Comparison of ENCODE assay signal across 14 mouse cellular contexts in genomic region chr8:95885271-95885841, GRCm38 (mm10). TPM values are rescaled to one million over a fixed set of nuclear protein-coding genes. Genes with fewer than 3 reads are reported as not detected.
A peak's percentile ranks its signal among the peaks of the same experiment; 100 is the strongest.
DNase-seq lines count a peak whose midpoint lies in the region; ATAC-seq and TF ChIP-seq lines count a peak whose summit lies in the region.
"Had no signal": no experiment of that assay in that cellular context is flagged by ENCODE, and none has a peak within 500 bp of the region (broad histone marks: within the 10 kb centered on the region; RNA-seq: fewer than 3 reads in every experiment).

No protein-coding gene starts in this region.

- no peaks in the 10 kb centered on the region for H3K36me3 ChIP-seq in heart, embryonic 14.5 days (ENCODE audit: control insufficient read depth, insufficient read depth, low read length)
- H3K36me3 ChIP-seq in C2C12 (ENCODE audit: control insufficient read depth, insufficient read depth) = no peaks in the 10 kb centered on the region
- no peaks in the 10 kb centered on the region for H3K36me3 ChIP-seq in liver, embryonic 16.5 days (ENCODE audit: control insufficient read depth, insufficient read depth)
- no peaks in the 10 kb centered on the region for H3K36me3 ChIP-seq in midbrain, embryonic 16.5 days (ENCODE audit: control insufficient read depth, insufficient read depth, low read length)
- H3K36me3 ChIP-seq: limb, embryonic 15.5 days had no signal

- ATAC-seq in heart, embryonic 14.5 days (ENCODE audit: insufficient number of reproducible peaks, insufficient read depth, low FRiP score, low read depth) = no peak
- ATAC-seq in liver, embryonic 16.5 days (ENCODE audit: low read depth) = no peak
- ATAC-seq in midbrain, embryonic 16.5 days = no peak
- ATAC-seq: forebrain, embryonic 16.5 days had no signal

- no peak overlapping the region for H3K27ac ChIP-seq in heart, embryonic 14.5 days (replicated peaks in 1 of 2; ENCODE audit: control insufficient read depth in 1 of 2, insufficient read depth in 1 of 2, low read depth in 2 of 2, low read length in 2 of 2)
- peak overlapping the region; percentile 74 for H3K27ac ChIP-seq in liver, embryonic 16.5 days (ENCODE audit: low read length)
- no peak overlapping the region for H3K27ac ChIP-seq in midbrain, embryonic 16.5 days (ENCODE audit: low read length)
- H3K27ac ChIP-seq: hindbrain, embryonic 10.5 days; limb, embryonic 15.5 days had no signal

- TF ChIP-seq CTCF in C2C12 (IDR thresholded peaks at IDR 0.05; ENCODE audit: control insufficient read depth, insufficient read depth, insufficient read length) = no peak

- peak overlapping the region; percentile 69 for H3K4me2 ChIP-seq in heart, embryonic 14.5 days (ENCODE audit: low read length)
- H3K4me2 ChIP-seq in liver, embryonic 16.5 days (ENCODE audit: low read depth, low read length) = peak overlapping the region; percentile 42; the same call in 1 of the 2 replicates
- no peak overlapping the region for H3K4me2 ChIP-seq in midbrain, embryonic 16.5 days (ENCODE audit: low read length)
- H3K4me2 ChIP-seq: limb, embryonic 15.5 days had no signal

- no peak overlapping the region for H3K9ac ChIP-seq in heart, embryonic 14.5 days (ENCODE audit: low read length)
- no peak overlapping the region for H3K9ac ChIP-seq in liver, embryonic 16.5 days (ENCODE audit: low read depth, low read length)
- H3K9ac ChIP-seq in midbrain, embryonic 16.5 days (ENCODE audit: low read depth, low read length) = no peak overlapping the region
- H3K9ac ChIP-seq: limb, embryonic 15.5 days had no signal

- intact Hi-C loops in heart, postnatal 25 days (cut with DNase I) = loop anchor here (5.0 kb wide), 2 partner anchors 33 to 78 kb away; partner anchors contain the start of genes Cnot1 and Slc38a7

- peaks cover 0 to 27% of the 10 kb centered on the region in 2 experiments for H3K4me1 ChIP-seq in heart, embryonic 14.5 days (ENCODE audit: control insufficient read depth in 2 of 2, insufficient read depth in 2 of 2, low read length in 2 of 2)
- H3K4me1 ChIP-seq in liver, embryonic 16.5 days (ENCODE audit: control insufficient read depth, low read depth, low read length) = peaks cover 11% of the 10 kb centered on the region
- peaks cover 20% of the 10 kb centered on the region for H3K4me1 ChIP-seq in midbrain, embryonic 16.5 days (ENCODE audit: control insufficient read depth, insufficient read depth, low read length)

- H3K79me3 ChIP-seq in C2C12 (ENCODE audit: low read depth) = peaks cover 61% of the 10 kb centered on the region

- H3K79me2 ChIP-seq in C2C12 (ENCODE audit: control insufficient read depth, insufficient read depth) = peaks cover 78% of the 10 kb centered on the region

- no peak for DNase-seq in heart, postnatal 25 days (ENCODE audit: low spot score)
- DNase-seq in induced T-regulatory cell, adult 2 months (ENCODE audit: low read depth) = peak; percentile 61
- no peak for DNase-seq in thymus, postnatal 14 days
- DNase-seq: adrenal gland, postnatal 25 days; cerebellum, postnatal 10 days; embryo, embryonic 11 days; gastrocnemius, postnatal 36 days had no signal

- 54% methylated on average over 5 of the region's 5 CpGs for WGBS in heart, embryonic 14.5 days
- 57% methylated on average over 5 of the region's 5 CpGs for WGBS in liver, embryonic 16.5 days (ENCODE audit: insufficient replicate concordance)
- 71% methylated on average over 5 of the region's 5 CpGs for WGBS in midbrain, embryonic 16.5 days

- H3ac ChIP-seq in C2C12 (ENCODE audit: control insufficient read depth, insufficient read length, low read depth) = no peak overlapping the region

- H3K4me3 ChIP-seq in heart, embryonic 14.5 days (ENCODE audit: control insufficient read depth in 1 of 2, insufficient read depth in 1 of 2, low read depth in 1 of 2, low read length in 2 of 2) = no peak overlapping the region
- H3K4me3 ChIP-seq in C2C12 (ENCODE audit: insufficient read depth, poor library complexity, severe bottlenecking) = no peak overlapping the region
- no peak overlapping the region for H3K4me3 ChIP-seq in liver, embryonic 16.5 days (ENCODE audit: low read depth, low read length)
- H3K4me3 ChIP-seq in midbrain, embryonic 16.5 days (ENCODE audit: low read depth, low read length) = no peak overlapping the region
- H3K4me3 ChIP-seq: hindbrain, embryonic 10.5 days; limb, embryonic 15.5 days had no signal

- H3K9me3 ChIP-seq in heart, embryonic 14.5 days (ENCODE audit: control insufficient read depth, low read length) = no peaks in the 10 kb centered on the region
- H3K9me3 ChIP-seq in liver, embryonic 16.5 days (replicated peaks; ENCODE audit: control insufficient read depth, low read length) = no peaks in the 10 kb centered on the region
- no peaks in the 10 kb centered on the region for H3K9me3 ChIP-seq in midbrain, embryonic 16.5 days (replicated peaks; ENCODE audit: control insufficient read depth, low read length, poor library complexity, severe bottlenecking)
- H3K9me3 ChIP-seq: hindbrain, embryonic 10.5 days; limb, embryonic 15.5 days had no signal

- H3K27me3 ChIP-seq in heart, embryonic 14.5 days (ENCODE audit: control insufficient read depth, insufficient read depth, low read length) = no peaks in the 10 kb centered on the region
- no peaks in the 10 kb centered on the region for H3K27me3 ChIP-seq in C2C12 (ENCODE audit: control insufficient read depth, insufficient read depth, insufficient read length)
- H3K27me3 ChIP-seq in liver, embryonic 16.5 days (ENCODE audit: control insufficient read depth, insufficient read depth, low read depth, low read length) = no peaks in the 10 kb centered on the region
- H3K27me3 ChIP-seq in midbrain, embryonic 16.5 days (ENCODE audit: control insufficient read depth, insufficient read depth, low read depth, low read length) = no peaks in the 10 kb centered on the region
- H3K27me3 ChIP-seq: limb, embryonic 15.5 days had no signal

TF ChIP-seq in C2C12, 6 proteins besides CTCF, POLR2A, EP300 and RAD21:
- TF ChIP-seq MYOD1 (IDR thresholded peaks at IDR 0.05; ENCODE audit: control insufficient read depth, insufficient read length, low read depth) (peak; percentile 37), CEBPB (IDR thresholded peaks at IDR 0.05; ENCODE audit: low read depth) (no peak)
TF ChIP-seq in C2C12: peak in this region for 1.

RNA-seq across cellular contexts. Expression of gene Got2, which starts 3.0 kb away (rescaled TPM):
- 131 and 160 TPM in 2 replicates for polyA plus RNA-seq in heart, embryonic 14.5 days (2014; fragmentation: Nextera tagmentation; extraction: Ambion mirVana)
- 100 to 1,000 TPM; 828 to 869 TPM for total RNA-seq in heart, postnatal 25 days (2021)
- polyA plus RNA-seq in C2C12 (2012; fragmentation: generic; extraction: Trizol) = 189 TPM
- 254 and 279 TPM in 2 replicates for polyA plus RNA-seq in liver, embryonic 16.5 days (2015; fragmentation: Nextera tagmentation; extraction: Ambion mirVana)
- 217 and 228 TPM in 2 replicates for polyA plus RNA-seq in midbrain, embryonic 16.5 days (2015; fragmentation: Nextera tagmentation; extraction: Ambion mirVana)

RNA-seq across cellular contexts. Expression of gene Slc38a7, which starts 32.0 kb away (rescaled TPM):
- 12.1 and 12.9 TPM in 2 replicates for polyA plus RNA-seq in heart, embryonic 14.5 days (2014; fragmentation: Nextera tagmentation; extraction: Ambion mirVana)
- 10 to 100 TPM; 11.5 to 13.0 TPM for total RNA-seq in heart, postnatal 25 days (2021)
- 26.2 TPM for polyA plus RNA-seq in C2C12 (2012; fragmentation: generic; extraction: Trizol)
- 7.8 and 9.8 TPM in 2 replicates for polyA plus RNA-seq in liver, embryonic 16.5 days (2015; fragmentation: Nextera tagmentation; extraction: Ambion mirVana)
- 29.1 and 30.3 TPM in 2 replicates for polyA plus RNA-seq in midbrain, embryonic 16.5 days (2015; fragmentation: Nextera tagmentation; extraction: Ambion mirVana)
